Comparison of ENCODE assay signal across 10 mouse cellular contexts in the genomic region with DNA sequence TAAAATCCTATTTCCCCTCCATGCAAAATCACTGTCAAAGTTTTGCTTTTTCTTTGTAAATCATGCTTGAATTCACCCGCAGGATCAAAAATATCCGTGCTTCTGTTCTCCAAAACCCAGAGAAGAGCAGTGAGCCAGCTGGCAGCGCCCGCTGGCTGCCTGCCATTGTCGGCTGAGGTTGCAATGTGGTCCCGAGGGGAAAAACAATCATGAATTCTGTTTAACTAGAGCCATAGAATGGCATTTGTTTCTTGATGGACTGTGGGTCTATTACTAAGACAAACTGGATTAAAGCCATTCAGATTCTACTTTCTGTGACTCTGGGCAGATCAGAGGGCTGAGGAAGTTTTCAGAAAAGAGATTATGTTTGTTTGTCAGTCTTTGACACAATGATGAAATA. TPM values are rescaled to one million over a fixed set of nuclear protein-coding genes. Genes with fewer than 3 reads are reported as not detected.
A peak's percentile ranks its signal among the peaks of the same experiment; 100 is the strongest.
DNase-seq lines count a peak whose midpoint lies in the region; ATAC-seq lines count a peak whose summit lies in the region.
"Had no signal": no experiment of that assay in that cellular context is flagged by ENCODE, and none has a peak within 500 bp of the region (broad histone marks: within the 10 kb centered on the region; RNA-seq: fewer than 3 reads in every experiment).

No protein-coding gene starts in this region.

- no peak overlapping the region for H3K9ac ChIP-seq in neural tube, embryonic 12.5 days
- no peak overlapping the region for H3K9ac ChIP-seq in neural tube, embryonic 14.5 days (replicated peaks; ENCODE audit: low read depth, low read length)

- no peaks in the 10 kb centered on the region for H3K9me3 ChIP-seq in neural tube, embryonic 12.5 days
- no peaks in the 10 kb centered on the region for H3K9me3 ChIP-seq in neural tube, embryonic 14.5 days (ENCODE audit: control insufficient read depth, low read length)
- H3K9me3 ChIP-seq: megakaryocyte, embryonic 14.5 days had no signal

- DNase-seq in neural tube, embryonic 10.5 days (ENCODE audit: extremely low spot score, low spot score), result no peak
- DNase-seq in cerebellum, postnatal 25 days, result peak; percentile 93 to 95
- DNase-seq in heart, postnatal 10 days, result peak; percentile 42 to 51
- peak; percentile 69 to 78 for DNase-seq in layer of hippocampus, postnatal 25 days (ENCODE audit: extremely low spot score in 1 of 2, low spot score in 1 of 2)
- DNase-seq in spleen, adult 18-20 months, result no peak
- no peak for DNase-seq in thymus, postnatal 10 days (ENCODE audit: low spot score in 2 of 2)

- intact Hi-C loops in heart, postnatal 10 days (cut with DNase I), result no loop called here

- no peaks in the 10 kb centered on the region for H3K4me1 ChIP-seq in neural tube, embryonic 12.5 days
- 0 out of 2 replicates have a peak, but pooled peaks cover 5% of the 10 kb centered on the region for H3K4me1 ChIP-seq in neural tube, embryonic 14.5 days (ENCODE audit: control insufficient read depth, insufficient read depth, low read length)
- H3K4me1 ChIP-seq: megakaryocyte, embryonic 14.5 days had no signal

- 61% methylated on average over 6 of the region's 6 CpGs for WGBS in neural tube, embryonic 12.5 days
- 24% methylated on average over 6 of the region's 6 CpGs for WGBS in neural tube, embryonic 14.5 days

- no peaks in the 10 kb centered on the region for H3K36me3 ChIP-seq in neural tube, embryonic 12.5 days
- no peaks in the 10 kb centered on the region for H3K36me3 ChIP-seq in neural tube, embryonic 14.5 days (ENCODE audit: control insufficient read depth, insufficient read depth, low read length)

- H3K4me3 ChIP-seq in neural tube, embryonic 12.5 days, result no peak overlapping the region
- no peak overlapping the region for H3K4me3 ChIP-seq in neural tube, embryonic 14.5 days (ENCODE audit: low read depth, low read length)
- H3K4me3 ChIP-seq: megakaryocyte, embryonic 14.5 days had no signal

- peak; percentile 41; the same call in 1 of the 2 replicates for ATAC-seq in neural tube, embryonic 12.5 days (ENCODE audit: low FRiP score, low read depth)
- peak; percentile 69; the same call in 1 of the 2 replicates for ATAC-seq in neural tube, embryonic 14.5 days (ENCODE audit: low read depth)
- ATAC-seq: Patski had no signal

- no peaks in the 10 kb centered on the region for H3K27me3 ChIP-seq in neural tube, embryonic 12.5 days (replicated peaks)
- H3K27me3 ChIP-seq in neural tube, embryonic 14.5 days (ENCODE audit: control insufficient read depth, insufficient read depth, low read length), result no peaks in the 10 kb centered on the region
- H3K27me3 ChIP-seq: megakaryocyte, embryonic 14.5 days had no signal

- H3K27ac ChIP-seq in neural tube, embryonic 12.5 days, result no peak overlapping the region
- no peak overlapping the region for H3K27ac ChIP-seq in neural tube, embryonic 14.5 days (ENCODE audit: low read depth, low read length)

- H3K4me2 ChIP-seq in neural tube, embryonic 12.5 days (replicated peaks), result no peak overlapping the region
- no peak overlapping the region for H3K4me2 ChIP-seq in neural tube, embryonic 14.5 days (ENCODE audit: low read depth, low read length)

RNA-seq across cellular contexts. Expression of a gene that starts 31.1 kb away (rescaled TPM):
- 41.6 and 45.0 TPM in 2 replicates for polyA plus RNA-seq in neural tube, embryonic 12.5 days (2016; fragmentation: Nextera tagmentation; extraction: Ambion mirVana)
- total RNA-seq in heart, postnatal 10 days (2021), result under 1 TPM; 0.07 TPM
- 100 to 1,000 TPM; 942 to 986 TPM for total RNA-seq in layer of hippocampus, postnatal 25 days (2021)
- 127 and 130 TPM in 2 replicates for polyA plus RNA-seq in neural tube, embryonic 14.5 days (2014; fragmentation: Nextera tagmentation; extraction: Ambion mirVana)

Comparison
In these comparisons a context has a peak if more than half of its experiments do, and no peak if none do; other contexts are left out.
1. DNase-seq: peak in cerebellum, postnatal 25 days (2 of 2), heart, postnatal 10 days (2 of 2) and layer of hippocampus, postnatal 25 days (2 of 2); none in neural tube, embryonic 10.5 days (single experiment), spleen, adult 18-20 months (0 of 2) and thymus, postnatal 10 days (0 of 2).
2. RNA of a gene that starts 31.1 kb away (total RNA-seq): 942 to 986 TPM in layer of hippocampus, postnatal 25 days; 0.07 TPM in heart, postnatal 10 days; every median in the first group is over 100 times any median in the second.